Mouse (Mus musculus): ENCODE results near the gene Hdgfl3. TPM values are rescaled to one million over a fixed set of nuclear protein-coding genes. Genes with fewer than 3 reads are reported as not detected.

Gene Hdgfl3
- polyA plus RNA-seq, 1 experiment from 2014 or later = 12.9 TPM

- TF ChIP-seq CTCF (IDR thresholded peaks at IDR 0.05; ENCODE audit: low read depth) = no peak
- no peaks in the 10 kb centered on the region for H3K4me1 ChIP-seq (replicated peaks; ENCODE audit: insufficient read depth, low read length)
- no peaks in the 10 kb centered on the region for H3K9me3 ChIP-seq (replicated peaks; ENCODE audit: low read length)
- WGBS = 69% methylated on average over 5 of the region's 5 CpGs
- H3K27me3 ChIP-seq (ENCODE audit: insufficient read depth, low read length) = no peaks in the 10 kb centered on the region
- no peak overlapping the region for H3K4me2 ChIP-seq (ENCODE audit: low read length)
- H3K4me3 ChIP-seq (replicated peaks; ENCODE audit: low read depth, low read length) = no peak overlapping the region
- no peak overlapping the region for H3K9ac ChIP-seq (ENCODE audit: low read depth, low read length)
- H3K27ac ChIP-seq = no peak overlapping the region
- ATAC-seq (replicated peaks; ENCODE audit: low FRiP score, low read depth) (no peak), DNase-seq (ENCODE audit: low spot score) (no peak)
- H3K36me3 ChIP-seq (ENCODE audit: insufficient read depth, low read length) = no peaks in the 10 kb centered on the region
Measured at GRCm38 (mm10) chr7:81918316-81918715, 16.0 kb downstream of the Hdgfl3 start.

GRCm38 (mm10) chr7:81904926-81905325, 29.3 kb downstream of the Hdgfl3 start:
- H3K4me2 ChIP-seq (ENCODE audit: low read length) = no peak overlapping the region
- H3K36me3 ChIP-seq (ENCODE audit: insufficient read depth, low read length) = no peaks in the 10 kb centered on the region
- no peak overlapping the region for H3K9ac ChIP-seq (ENCODE audit: low read depth, low read length)
- WGBS = 96% methylated on average over 2 of the region's 2 CpGs
- DNase-seq (ENCODE audit: low spot score) (no peak), ATAC-seq (replicated peaks; ENCODE audit: low FRiP score, low read depth) (no peak)
- H3K4me1 ChIP-seq (replicated peaks; ENCODE audit: insufficient read depth, low read length) = no peaks in the 10 kb centered on the region
- TF ChIP-seq CTCF (IDR thresholded peaks at IDR 0.05; ENCODE audit: low read depth) = no peak
- no peak overlapping the region for H3K4me3 ChIP-seq (replicated peaks; ENCODE audit: low read depth, low read length)
- no peak overlapping the region for H3K27ac ChIP-seq
- no peaks in the 10 kb centered on the region for H3K9me3 ChIP-seq (replicated peaks; ENCODE audit: low read length)
- no peaks in the 10 kb centered on the region for H3K27me3 ChIP-seq (ENCODE audit: insufficient read depth, low read length)

GRCm38 (mm10) chr7:81904094-81904493, 30.2 kb downstream of the Hdgfl3 start:
- Histone ChIP-seq H3K27me3 (ENCODE audit: insufficient read depth, low read length) (no peaks in the 10 kb centered on the region), H3K4me3 (replicated peaks; ENCODE audit: low read depth, low read length) (no peak overlapping the region), H3K4me1 (replicated peaks; ENCODE audit: insufficient read depth, low read length) (no peaks in the 10 kb centered on the region), H3K9ac (ENCODE audit: low read depth, low read length) (no peak overlapping the region), H3K9me3 (replicated peaks; ENCODE audit: low read length) (no peaks in the 10 kb centered on the region), H3K4me2 (ENCODE audit: low read length) (no peak overlapping the region), H3K27ac (no peak overlapping the region), H3K36me3 (ENCODE audit: insufficient read depth, low read length) (no peaks in the 10 kb centered on the region)
- ATAC-seq (replicated peaks; ENCODE audit: low FRiP score, low read depth) (no peak), DNase-seq (ENCODE audit: low spot score) (peak; percentile 66)
- 21% methylated on average over 4 of the region's 4 CpGs for WGBS
- TF ChIP-seq CTCF (IDR thresholded peaks at IDR 0.05; ENCODE audit: low read depth) = no peak

- H3K27ac ChIP-seq = no peak overlapping the region
- H3K9ac ChIP-seq (ENCODE audit: low read depth, low read length) = no peak overlapping the region
- no peaks in the 10 kb centered on the region for H3K27me3 ChIP-seq (ENCODE audit: insufficient read depth, low read length)
- no peak for ATAC-seq (replicated peaks; ENCODE audit: low FRiP score, low read depth)
- DNase-seq (ENCODE audit: low spot score) = no peak
- H3K4me1 ChIP-seq (replicated peaks; ENCODE audit: insufficient read depth, low read length) = no peaks in the 10 kb centered on the region
- no peak overlapping the region for H3K4me3 ChIP-seq (replicated peaks; ENCODE audit: low read depth, low read length)
- no peaks in the 10 kb centered on the region for H3K9me3 ChIP-seq (replicated peaks; ENCODE audit: low read length)
- H3K4me2 ChIP-seq (ENCODE audit: low read length) = 0 out of 2 replicates have a peak overlapping the region, but pooled peaks have one; percentile 13
- TF ChIP-seq CTCF (IDR thresholded peaks at IDR 0.05; ENCODE audit: low read depth) = no peak
- WGBS = 42% methylated on average over 11 of the region's 11 CpGs
- no peaks in the 10 kb centered on the region for H3K36me3 ChIP-seq (ENCODE audit: insufficient read depth, low read length)
Measured at GRCm38 (mm10) chr7:81899361-81899760, 34.9 kb downstream of the Hdgfl3 start.

GRCm38 (mm10) chr7:81885128-81885527, 49.1 kb downstream of the Hdgfl3 start:
- no peak for DNase-seq (ENCODE audit: low spot score)
- H3K9me3 ChIP-seq (replicated peaks; ENCODE audit: low read length) = no peaks in the 10 kb centered on the region
- no peak for ATAC-seq (replicated peaks; ENCODE audit: low FRiP score, low read depth)
- H3K4me1 ChIP-seq (replicated peaks; ENCODE audit: insufficient read depth, low read length) = no peaks in the 10 kb centered on the region
- H3K4me3 ChIP-seq (replicated peaks; ENCODE audit: low read depth, low read length) = no peak overlapping the region
- no peak for TF ChIP-seq CTCF (IDR thresholded peaks at IDR 0.05; ENCODE audit: low read depth)
- no peak overlapping the region for H3K9ac ChIP-seq (ENCODE audit: low read depth, low read length)
- H3K27me3 ChIP-seq (ENCODE audit: insufficient read depth, low read length) = no peaks in the 10 kb centered on the region
- H3K36me3 ChIP-seq (ENCODE audit: insufficient read depth, low read length) = no peaks in the 10 kb centered on the region
- no peak overlapping the region for H3K4me2 ChIP-seq (ENCODE audit: low read length)
- 91% methylated on average over 4 of the region's 4 CpGs for WGBS
- H3K27ac ChIP-seq = no peak overlapping the region

GRCm38 (mm10) chr7:81881600-81881999, 52.7 kb downstream of the Hdgfl3 start:
- no peaks in the 10 kb centered on the region for H3K9me3 ChIP-seq (replicated peaks; ENCODE audit: low read length)
- no peak overlapping the region for H3K27ac ChIP-seq
- H3K4me2 ChIP-seq (ENCODE audit: low read length) = no peak overlapping the region
- no peaks in the 10 kb centered on the region for H3K27me3 ChIP-seq (ENCODE audit: insufficient read depth, low read length)
- no peaks in the 10 kb centered on the region for H3K36me3 ChIP-seq (ENCODE audit: insufficient read depth, low read length)
- no peak for TF ChIP-seq CTCF (IDR thresholded peaks at IDR 0.05; ENCODE audit: low read depth)
- ATAC-seq (replicated peaks; ENCODE audit: low FRiP score, low read depth) (no peak), DNase-seq (ENCODE audit: low spot score) (no peak)
- H3K4me1 ChIP-seq (replicated peaks; ENCODE audit: insufficient read depth, low read length) = no peaks in the 10 kb centered on the region
- WGBS = 79% methylated on average over 3 of the region's 3 CpGs
- H3K4me3 ChIP-seq (replicated peaks; ENCODE audit: low read depth, low read length) = no peak overlapping the region
- H3K9ac ChIP-seq (ENCODE audit: low read depth, low read length) = no peak overlapping the region

- H3K27ac ChIP-seq = no peak overlapping the region
- H3K4me1 ChIP-seq (replicated peaks; ENCODE audit: insufficient read depth, low read length) = no peaks in the 10 kb centered on the region
- H3K27me3 ChIP-seq (ENCODE audit: insufficient read depth, low read length) = no peaks in the 10 kb centered on the region
- TF ChIP-seq CTCF (IDR thresholded peaks at IDR 0.05; ENCODE audit: low read depth) = no peak
- H3K9me3 ChIP-seq (replicated peaks; ENCODE audit: low read length) = no peaks in the 10 kb centered on the region
- WGBS = 75% methylated on average over 4 of the region's 4 CpGs
- H3K36me3 ChIP-seq (ENCODE audit: insufficient read depth, low read length) = no peaks in the 10 kb centered on the region
- no peak for DNase-seq (ENCODE audit: low spot score)
- no peak overlapping the region for H3K4me3 ChIP-seq (replicated peaks; ENCODE audit: low read depth, low read length)
- no peak for ATAC-seq (replicated peaks; ENCODE audit: low FRiP score, low read depth)
- H3K9ac ChIP-seq (ENCODE audit: low read depth, low read length) = no peak overlapping the region
- no peak overlapping the region for H3K4me2 ChIP-seq (ENCODE audit: low read length)
Measured at GRCm38 (mm10) chr7:81880797-81881196, 53.5 kb downstream of the Hdgfl3 start.

All from kidney, postnatal 0 days (tissue).